Mouse (Mus musculus): Measurements from ENCODE around the gene Slc7a10. TPM values are rescaled to one million over a fixed set of nuclear protein-coding genes. Genes with fewer than 3 reads are reported as not detected.

The Slc7a10 gene
- polyA plus RNA-seq (2015; fragmentation: Nextera tagmentation; extraction: Ambion mirVana) = 12.5 and 16.9 TPM in 2 replicates

DNA sequence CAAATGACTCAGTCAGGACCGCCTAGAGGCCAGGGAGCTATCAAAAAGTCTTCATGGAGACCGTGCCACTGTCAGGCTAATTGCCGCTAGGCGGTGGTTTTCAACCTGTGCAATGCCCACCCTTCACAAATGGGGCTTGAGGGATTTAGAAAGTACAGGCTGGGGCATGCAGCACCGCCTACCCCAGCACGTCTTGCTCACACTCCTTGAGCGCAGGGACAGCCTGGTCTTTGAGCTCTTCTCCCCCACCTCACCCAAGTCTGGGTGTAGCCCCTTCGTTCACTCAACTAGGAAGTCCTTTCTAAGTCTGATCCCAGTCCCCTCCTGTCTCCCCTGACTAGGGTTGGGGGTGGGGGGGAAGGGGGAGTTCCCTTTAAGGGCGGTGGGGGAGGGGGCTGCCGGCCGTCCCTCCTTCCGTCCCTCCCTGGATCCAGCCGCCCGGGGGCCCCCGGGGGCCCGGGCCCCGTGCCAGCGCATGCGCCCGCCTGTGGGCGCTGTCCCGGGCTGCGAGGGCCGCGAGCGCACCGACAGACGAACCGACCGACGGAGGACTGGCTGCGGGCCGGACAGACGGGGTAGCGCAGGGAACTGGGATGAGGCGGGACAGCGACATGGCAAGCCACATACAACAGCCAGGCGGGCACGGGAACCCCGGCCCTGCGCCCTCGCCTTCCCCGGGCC lies at the start of gene Slc7a10:
Gene Slc7a10 (plus strand): TSS at position 497 of the 681 bp plus-strand sequence.
- peak; percentile 9; the same call in 1 of the 2 replicates for ATAC-seq (ENCODE audit: insufficient number of reproducible peaks, low FRiP score, low TSS enrichment, low read depth)
- Histone ChIP-seq H3K9ac (no peak within 1 kb of the TSS; the same call in 1 of the 2 replicates), H3K27me3 (peaks cover 44% of the 10 kb centered on the region)

GRCm38 (mm10) chr7:35137524-35137923 lies 48.7 kb upstream of the Slc7a10 start:
- Histone ChIP-seq H3K9ac (no peak overlapping the region), H3K36me3 (no peaks in the 10 kb centered on the region), H3K4me3 (replicated peaks) (no peak overlapping the region), H3K27me3 (no peaks in the 10 kb centered on the region), H3K4me1 (peaks cover 43% of the 10 kb centered on the region), H3K27ac (replicated peaks) (no peak overlapping the region), H3K4me2 (replicated peaks) (no peak overlapping the region), H3K9me3 (replicated peaks) (no peaks in the 10 kb centered on the region)
- 79% methylated on average over 1 of the region's 1 CpGs for WGBS
- no peak for ATAC-seq (ENCODE audit: insufficient number of reproducible peaks, low FRiP score, low TSS enrichment, low read depth)

More for the DNA sequence above, at the start of gene Slc7a10:
- Histone ChIP-seq H3K4me3 (replicated peaks) (peak within 1 kb of the TSS; percentile 45), H3K27ac (replicated peaks) (no peak within 1 kb of the TSS), H3K36me3 (no peaks in the 10 kb centered on the region), H3K4me2 (replicated peaks) (peak within 1 kb of the TSS; percentile 73), H3K9me3 (replicated peaks) (0 out of 2 replicates have a peak, but pooled peaks cover 4% of the 10 kb centered on the region), H3K4me1 (peaks cover 18% of the 10 kb centered on the region)
- WGBS = 1% methylated on average over 39 of the region's 43 CpGs

DNA sequence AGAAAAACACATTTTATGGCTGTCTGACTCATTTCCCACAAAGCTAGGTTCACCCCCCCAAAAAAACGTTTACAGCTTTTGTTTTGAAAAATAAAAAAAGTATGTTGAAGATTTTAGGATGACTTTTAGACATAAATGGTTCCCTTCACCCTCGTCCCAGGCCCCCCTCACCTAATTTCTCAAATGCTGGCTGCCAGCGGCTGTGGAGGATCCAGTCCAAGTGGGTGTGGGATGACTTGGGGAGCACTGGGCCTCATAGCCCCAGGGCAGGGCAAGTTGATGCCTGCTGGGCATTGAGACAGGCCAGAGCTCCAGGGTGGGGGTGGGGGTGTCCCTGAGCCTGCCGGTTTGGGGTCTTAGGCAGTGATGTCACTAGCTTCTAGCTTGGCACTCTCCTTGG lies 47.7 kb upstream of the Slc7a10 start:
- WGBS = 42% methylated on average over 4 of the region's 4 CpGs
- H3K9me3 ChIP-seq (replicated peaks) = no peaks in the 10 kb centered on the region

GRCm38 (mm10) chr7:35139880-35140279 lies 46.3 kb upstream of the Slc7a10 start:
- Histone ChIP-seq H3K36me3 (no peaks in the 10 kb centered on the region), H3K9me3 (replicated peaks) (no peaks in the 10 kb centered on the region), H3K27ac (replicated peaks) (no peak overlapping the region), H3K4me2 (replicated peaks) (no peak overlapping the region), H3K27me3 (no peaks in the 10 kb centered on the region), H3K9ac (no peak overlapping the region), H3K4me3 (replicated peaks) (no peak overlapping the region), H3K4me1 (peaks cover 36% of the 10 kb centered on the region)
- no peak for ATAC-seq (ENCODE audit: insufficient number of reproducible peaks, low FRiP score, low TSS enrichment, low read depth)
- 80% methylated on average over 5 of the region's 5 CpGs for WGBS

More for the DNA sequence above, 47.7 kb upstream of the Slc7a10 start:
- H3K4me2 ChIP-seq (replicated peaks) = no peak overlapping the region
- ATAC-seq (ENCODE audit: insufficient number of reproducible peaks, low FRiP score, low TSS enrichment, low read depth) = no peak
- no peaks in the 10 kb centered on the region for H3K27me3 ChIP-seq
- H3K4me3 ChIP-seq (replicated peaks) = no peak overlapping the region
- no peaks in the 10 kb centered on the region for H3K36me3 ChIP-seq
- H3K27ac ChIP-seq (replicated peaks) = no peak overlapping the region
- H3K4me1 ChIP-seq = peaks cover 43% of the 10 kb centered on the region
- H3K9ac ChIP-seq = no peak overlapping the region

DNA sequence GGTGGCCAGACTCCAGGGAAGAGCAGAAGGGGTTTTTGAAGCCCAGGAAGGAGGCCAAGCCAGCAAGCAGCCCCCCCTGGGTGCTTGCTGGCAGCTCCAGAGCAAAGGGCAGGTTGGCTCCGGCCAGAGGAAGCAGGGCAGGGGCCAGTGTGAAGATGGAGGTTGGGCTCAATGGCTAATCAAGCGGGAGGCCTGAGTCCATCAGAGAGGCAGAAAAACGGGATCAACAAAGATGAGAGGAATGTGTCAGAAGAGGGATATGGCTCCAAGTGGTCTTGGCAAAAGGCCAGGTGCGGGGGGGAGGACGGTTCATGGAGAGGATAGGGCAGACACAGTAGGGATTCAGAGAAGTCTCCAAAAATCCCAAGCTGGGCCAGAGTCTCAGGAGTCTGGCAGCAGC lies 44.7 kb upstream of the Slc7a10 start:
- Histone ChIP-seq H3K27me3 (no peaks in the 10 kb centered on the region), H3K9ac (no peak overlapping the region), H3K9me3 (replicated peaks) (no peaks in the 10 kb centered on the region), H3K4me1 (peaks cover 29% of the 10 kb centered on the region), H3K4me3 (replicated peaks) (no peak overlapping the region), H3K36me3 (no peaks in the 10 kb centered on the region), H3K27ac (replicated peaks) (no peak overlapping the region), H3K4me2 (replicated peaks) (no peak overlapping the region)
- 44% methylated on average over 5 of the region's 5 CpGs for WGBS
- no peak for ATAC-seq (ENCODE audit: insufficient number of reproducible peaks, low FRiP score, low TSS enrichment, low read depth)

- H3K27me3 ChIP-seq = no peaks in the 10 kb centered on the region
- H3K4me1 ChIP-seq = peaks cover 29% of the 10 kb centered on the region
- ATAC-seq (ENCODE audit: insufficient number of reproducible peaks, low FRiP score, low TSS enrichment, low read depth) = no peak
- H3K9me3 ChIP-seq (replicated peaks) = no peaks in the 10 kb centered on the region
- no peak overlapping the region for H3K9ac ChIP-seq
- H3K4me3 ChIP-seq (replicated peaks) = no peak overlapping the region
- no peak overlapping the region for H3K4me2 ChIP-seq (replicated peaks)
- WGBS = 62% methylated on average over 8 of the region's 8 CpGs
- no peak overlapping the region for H3K27ac ChIP-seq (replicated peaks)
- H3K36me3 ChIP-seq = no peaks in the 10 kb centered on the region
Measured at GRCm38 (mm10) chr7:35142522-35142921, 43.7 kb upstream of the Slc7a10 start.

DNA sequence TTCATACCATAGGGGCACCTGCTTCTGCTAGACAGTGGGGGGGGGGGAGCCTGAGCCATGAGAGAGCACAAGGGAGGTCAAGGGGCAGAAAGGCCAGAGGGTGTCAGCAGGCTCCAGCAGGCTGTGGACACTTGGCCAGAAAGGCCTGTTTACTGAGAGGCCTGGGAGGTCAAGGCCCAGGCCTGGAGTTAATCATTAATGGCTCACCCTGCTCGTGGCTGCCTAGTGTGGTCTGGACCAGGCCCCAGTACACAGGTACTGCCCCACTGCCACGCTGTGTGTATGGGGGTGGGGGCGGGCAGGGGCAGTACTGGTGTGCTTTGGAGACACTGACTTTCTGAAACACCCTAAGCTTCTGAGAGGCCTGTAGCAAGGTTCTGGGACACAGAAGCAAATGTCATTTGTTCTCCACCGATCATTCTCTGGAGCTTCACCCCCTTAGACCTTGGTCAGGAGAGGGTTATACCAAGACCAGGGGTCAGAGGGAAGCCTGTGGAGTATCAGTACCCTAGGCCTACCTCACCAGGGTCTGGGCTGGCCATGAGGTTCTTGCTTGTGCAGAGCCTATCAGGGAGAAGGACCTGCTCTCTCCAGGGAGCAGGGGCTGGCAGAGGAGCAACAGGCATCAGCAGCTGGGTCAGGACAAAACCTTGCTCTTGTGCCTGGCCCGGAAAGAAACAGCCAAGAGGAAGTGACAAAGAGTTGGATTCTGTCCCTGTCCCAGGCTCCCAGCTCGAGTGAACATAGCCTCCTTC lies 42.1 kb upstream of the Slc7a10 start:
- H3K27me3 ChIP-seq = no peaks in the 10 kb centered on the region
- H3K9me3 ChIP-seq (replicated peaks) = no peaks in the 10 kb centered on the region
- no peak overlapping the region for H3K27ac ChIP-seq (replicated peaks)
- no peak overlapping the region for H3K9ac ChIP-seq
- WGBS = 58% methylated on average over 6 of the region's 6 CpGs
- peaks cover 20% of the 10 kb centered on the region for H3K4me1 ChIP-seq
- no peaks in the 10 kb centered on the region for H3K36me3 ChIP-seq
- no peak overlapping the region for H3K4me2 ChIP-seq (replicated peaks)
- ATAC-seq (ENCODE audit: insufficient number of reproducible peaks, low FRiP score, low TSS enrichment, low read depth) = no peak
- H3K4me3 ChIP-seq (replicated peaks) = no peak overlapping the region

DNA sequence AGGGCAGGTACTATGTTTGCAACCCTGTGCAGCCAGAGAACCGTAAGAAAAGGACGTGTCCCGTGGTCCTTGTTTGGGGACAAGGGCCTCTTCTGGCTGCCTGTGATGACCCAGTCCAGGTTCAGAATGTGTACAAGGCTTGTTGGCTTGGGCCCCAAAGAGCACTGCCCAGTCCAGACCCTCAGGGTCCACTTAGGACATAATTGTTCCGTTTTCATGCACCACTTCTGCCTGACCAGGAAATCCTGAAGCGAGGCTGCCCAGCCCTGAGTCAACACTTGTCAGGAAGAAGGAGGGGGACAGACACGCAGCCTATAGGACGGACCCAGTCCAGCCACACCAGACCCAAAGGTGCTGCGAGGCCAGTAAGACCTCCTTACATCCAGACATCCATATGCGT lies 41.1 kb upstream of the Slc7a10 start:
- no peak overlapping the region for H3K9ac ChIP-seq
- no peaks in the 10 kb centered on the region for H3K9me3 ChIP-seq (replicated peaks)
- peaks cover 28% of the 10 kb centered on the region for H3K4me1 ChIP-seq
- H3K4me2 ChIP-seq (replicated peaks) = no peak overlapping the region
- H3K36me3 ChIP-seq = no peaks in the 10 kb centered on the region
- no peaks in the 10 kb centered on the region for H3K27me3 ChIP-seq
- no peak overlapping the region for H3K4me3 ChIP-seq (replicated peaks)
- H3K27ac ChIP-seq (replicated peaks) = no peak overlapping the region
- ATAC-seq (ENCODE audit: insufficient number of reproducible peaks, low FRiP score, low TSS enrichment, low read depth) = no peak
- WGBS = 73% methylated on average over 9 of the region's 9 CpGs

GRCm38 (mm10) chr7:35146269-35146668 lies 39.9 kb upstream of the Slc7a10 start:
- no peak overlapping the region for H3K9ac ChIP-seq
- H3K4me2 ChIP-seq (replicated peaks) = no peak overlapping the region
- no peak overlapping the region for H3K4me3 ChIP-seq (replicated peaks)
- no peak overlapping the region for H3K27ac ChIP-seq (replicated peaks)
- no peaks in the 10 kb centered on the region for H3K36me3 ChIP-seq
- peaks cover 18% of the 10 kb centered on the region for H3K4me1 ChIP-seq
- 70% methylated on average over 10 of the region's 10 CpGs for WGBS
- no peaks in the 10 kb centered on the region for H3K27me3 ChIP-seq
- no peaks in the 10 kb centered on the region for H3K9me3 ChIP-seq (replicated peaks)
- ATAC-seq (ENCODE audit: insufficient number of reproducible peaks, low FRiP score, low TSS enrichment, low read depth) = no peak

DNA sequence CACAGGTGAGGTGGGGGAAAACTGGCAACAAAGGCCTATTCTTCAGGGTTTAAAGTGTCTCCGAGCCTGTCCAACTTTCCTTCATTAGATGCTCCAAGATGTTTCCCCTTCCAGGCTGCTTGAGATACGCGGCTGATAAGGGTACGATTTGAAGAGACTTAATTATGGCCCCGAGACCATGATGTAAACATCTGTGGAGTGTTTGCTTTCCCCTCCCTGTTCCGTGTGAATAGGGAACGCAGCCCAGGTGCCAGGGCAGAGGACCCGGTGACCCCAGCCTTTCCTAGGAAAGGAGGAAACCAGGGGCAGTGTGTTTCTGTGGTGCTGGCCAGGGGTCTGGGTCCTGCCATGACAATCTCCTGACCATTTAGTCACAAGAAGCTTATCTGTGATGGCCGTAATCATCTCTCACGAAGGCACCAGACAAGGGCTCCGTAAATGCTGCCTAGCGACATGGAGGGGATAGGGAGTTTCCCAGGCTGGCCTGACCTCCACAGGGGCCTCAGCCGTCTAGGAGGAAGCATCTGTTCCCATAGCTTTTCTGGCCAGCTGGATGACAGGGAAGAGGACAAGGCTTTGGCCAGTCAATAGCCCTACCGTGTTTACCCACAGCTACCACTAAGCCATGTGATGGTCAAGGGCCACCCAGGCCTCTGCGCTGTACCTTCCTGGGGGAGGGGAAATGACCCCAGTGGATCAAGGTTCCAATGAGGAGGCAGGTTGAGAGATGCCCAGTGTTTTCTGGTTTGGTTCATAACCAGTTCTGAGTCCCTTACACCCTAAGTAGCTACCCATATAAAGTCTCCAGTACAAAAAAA lies 36.4 kb upstream of the Slc7a10 start:
- H3K27ac ChIP-seq (replicated peaks) = no peak overlapping the region
- H3K4me1 ChIP-seq = peaks cover 22% of the 10 kb centered on the region
- H3K36me3 ChIP-seq = no peaks in the 10 kb centered on the region
- no peak overlapping the region for H3K4me2 ChIP-seq (replicated peaks)
- no peak overlapping the region for H3K9ac ChIP-seq
- no peak overlapping the region for H3K4me3 ChIP-seq (replicated peaks)
- H3K9me3 ChIP-seq (replicated peaks) = no peaks in the 10 kb centered on the region
- ATAC-seq (ENCODE audit: insufficient number of reproducible peaks, low FRiP score, low TSS enrichment, low read depth) = no peak
- no peaks in the 10 kb centered on the region for H3K27me3 ChIP-seq
- WGBS = 52% methylated on average over 15 of the region's 15 CpGs

GRCm38 (mm10) chr7:35150860-35151259 lies 35.3 kb upstream of the Slc7a10 start:
- peaks cover 22% of the 10 kb centered on the region for H3K4me1 ChIP-seq
- no peak overlapping the region for H3K4me3 ChIP-seq (replicated peaks)
- 73% methylated on average over 5 of the region's 5 CpGs for whole genome bisulfite sequencing
- no peak overlapping the region for H3K4me2 ChIP-seq (replicated peaks)
- no peak overlapping the region for H3K9ac ChIP-seq
- H3K27me3 ChIP-seq = no peaks in the 10 kb centered on the region
- ATAC-seq (ENCODE audit: insufficient number of reproducible peaks, low FRiP score, low TSS enrichment, low read depth) = no peak
- no peaks in the 10 kb centered on the region for H3K9me3 ChIP-seq (replicated peaks)
- H3K27ac ChIP-seq (replicated peaks) = no peak overlapping the region
- no peaks in the 10 kb centered on the region for H3K36me3 ChIP-seq
